Mouse (Mus musculus) myocyte (in vitro differentiated cells): ENCODE measurements around the gene Pfkfb3.

Experiments used
- CEBPB ChIP-seq: IDR thresholded peaks from 2 replicates; pipeline ENCODE4 v1.6.1; 2011; ENCODE audit warnings: mild to moderate bottlenecking, moderate library complexity; ENCODE audit not compliant: poor library complexity, insufficient read depth, severe bottlenecking
- E2F4 ChIP-seq: IDR thresholded peaks from one replicate; pipeline ENCODE4 v1.6.1; 2011; ENCODE audit warnings: mild to moderate bottlenecking, control low read depth, moderate library complexity; ENCODE audit not compliant: insufficient read depth
- MAX ChIP-seq: IDR thresholded peaks from one replicate; pipeline ENCODE4 v1.6.1; 2011; ENCODE audit warnings: low read depth, mild to moderate bottlenecking, control low read depth
- MYOD1 ChIP-seq, 3 experiments: IDR thresholded peaks; one replicate each; pipeline ENCODE4 v1.6.1; 2011; ENCODE audit warnings: control low read depth in 2 of 3, low read depth in 2 of 3, mild to moderate bottlenecking in 2 of 3, moderate library complexity in 1 of 3; ENCODE audit not compliant: insufficient read length in 2 of 3, control insufficient read depth in 1 of 3
- MYOG ChIP-seq, 3 experiments: IDR thresholded peaks; one replicate each; pipeline ENCODE4 v1.6.1; 2011; ENCODE audit warnings: control low read depth in 2 of 3, low read depth in 2 of 3, mild to moderate bottlenecking in 2 of 3; ENCODE audit not compliant: insufficient read length in 2 of 3, control insufficient read depth in 1 of 3, insufficient read depth in 1 of 3
- POLR2A ChIP-seq: IDR thresholded peaks from one replicate; pipeline ENCODE4 v1.6.1; 2011; ENCODE audit warnings: low read depth, mild to moderate bottlenecking, control low read depth, moderate library complexity; ENCODE audit not compliant: insufficient read length
- POLR2AphosphoS2 ChIP-seq: IDR thresholded peaks from one replicate; pipeline ENCODE4 v1.6.1; 2011; ENCODE audit warnings: low read depth, control low read depth; ENCODE audit not compliant: insufficient read length
- REST ChIP-seq: IDR thresholded peaks from one replicate; pipeline ENCODE4 v1.6.1; 2011; ENCODE audit warnings: mild to moderate bottlenecking, control low read depth, moderate library complexity; ENCODE audit not compliant: insufficient read depth, insufficient read length
- SRF ChIP-seq: IDR thresholded peaks from one replicate; pipeline ENCODE4 v1.6.1; 2011; ENCODE audit warnings: low read depth; ENCODE audit not compliant: control insufficient read depth, insufficient read length
- TCF12 ChIP-seq: IDR thresholded peaks from one replicate; pipeline ENCODE4 v1.6.1; 2011; ENCODE audit warnings: mild to moderate bottlenecking, control low read depth; ENCODE audit not compliant: poor library complexity, insufficient read depth, severe bottlenecking
- TCF3 ChIP-seq: IDR thresholded peaks from one replicate; pipeline ENCODE4 v1.6.1; 2011; ENCODE audit warnings: low read depth, control low read depth; ENCODE audit not compliant: insufficient read length
- USF1 ChIP-seq: IDR thresholded peaks from one replicate; pipeline ENCODE4 v1.6.1; 2011; ENCODE audit warnings: low read depth, mild to moderate bottlenecking, control low read depth, moderate library complexity

DNA sequence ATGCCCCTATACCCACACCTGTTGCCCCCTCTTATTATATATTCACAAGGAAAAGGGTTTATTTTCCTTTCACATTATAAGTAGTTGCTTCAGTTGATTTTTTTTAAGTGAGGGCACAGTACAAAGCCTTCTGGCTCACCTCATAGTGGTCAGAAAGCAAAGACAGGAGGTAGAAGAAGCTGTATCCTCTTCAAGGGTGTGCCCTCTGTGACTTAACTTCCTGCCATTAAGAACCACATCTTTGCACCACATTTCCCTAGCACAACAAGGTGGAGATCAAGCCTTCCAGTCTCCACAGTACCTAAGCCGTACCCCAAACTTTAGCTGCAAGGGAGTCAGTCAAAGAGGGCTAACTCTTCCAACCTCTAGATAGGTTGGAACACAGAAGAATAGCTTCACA lies 11.8 kb downstream of the Pfkfb3 start:
- no peak for TF ChIP-seq E2F4
- TF ChIP-seq MAX, result no peak
- TF ChIP-seq POLR2A, result no peak
- no peak for TF ChIP-seq TCF3
- TF ChIP-seq CEBPB, result no peak
- no peak for TF ChIP-seq TCF12
- TF ChIP-seq USF1, result no peak
- no peak for TF ChIP-seq MYOG (IDR thresholded peaks at IDR 0.05; ENCODE audit: control insufficient read depth in 1 of 3, insufficient read depth in 1 of 3, insufficient read length in 2 of 3, low read depth in 2 of 3)
- no peak for TF ChIP-seq POLR2AphosphoS2
- no peak for TF ChIP-seq MYOD1 (IDR thresholded peaks at IDR 0.05; ENCODE audit: control insufficient read depth in 1 of 3, insufficient read length in 2 of 3, low read depth in 2 of 3)
- no peak for TF ChIP-seq REST
- TF ChIP-seq SRF, result no peak
